Mouse (Mus musculus): Measurements from ENCODE around the gene Evi5l.
"Not testable (repeated sequence)": the region's sequence is repeated elsewhere in the genome, so short reads cannot be mapped to it uniquely, and the experiment has no call there.

Evi5l gene

GRCm38 (mm10) chr8:4239193-4239890, 73.0 kb downstream of the Evi5l start:
- no peak for DNase-seq (ENCODE audit: low read depth)

GRCm38 (mm10) chr8:4245061-4245460, 78.7 kb downstream of the Evi5l start:
- DNase-seq (ENCODE audit: low read depth): no peak

- no peak for DNase-seq (ENCODE audit: low read depth)
Observed at GRCm38 (mm10) chr8:4245737-4246136, 79.4 kb downstream of the Evi5l start.

- DNase-seq (ENCODE audit: low read depth): no peak
Observed at GRCm38 (mm10) chr8:4247241-4247640, 80.9 kb downstream of the Evi5l start.

- DNase-seq (ENCODE audit: low read depth): no peak
Observed at GRCm38 (mm10) chr8:4247951-4248540, 81.7 kb downstream of the Evi5l start, which contains the start of gene Tgfbr3l. Tgfbr3l (plus strand) TSS chr8:4248214.

- no peak for DNase-seq (ENCODE audit: low read depth)
Observed at GRCm38 (mm10) chr8:4249213-4249612, 82.8 kb downstream of the Evi5l start.

- DNase-seq (ENCODE audit: low read depth): peak; percentile 71
Observed at GRCm38 (mm10) chr8:4250306-4250970, 84.1 kb downstream of the Evi5l start.

GRCm38 (mm10) chr8:4252116-4252760, 85.9 kb downstream of the Evi5l start:
- no peak for DNase-seq (ENCODE audit: low read depth)

GRCm38 (mm10) chr8:4252934-4253841, 86.8 kb downstream of the Evi5l start, which contains the start of gene Snapc2:
Snapc2 (plus strand) TSS chr8:4253080.
- peak; percentile 94 for DNase-seq (ENCODE audit: low read depth)

GRCm38 (mm10) chr8:4254001-4254400, 87.6 kb downstream of the Evi5l start:
- no peak for DNase-seq (ENCODE audit: low read depth)

GRCm38 (mm10) chr8:4255471-4255870, 89.1 kb downstream of the Evi5l start:
- not testable (repeated sequence) for DNase-seq (ENCODE audit: low read depth)

- DNase-seq (ENCODE audit: low read depth): no peak
Observed at GRCm38 (mm10) chr8:4256911-4257310, 90.5 kb downstream of the Evi5l start.

- DNase-seq (ENCODE audit: low read depth): no peak
Observed at GRCm38 (mm10) chr8:4257350-4257749, 91.0 kb downstream of the Evi5l start.

GRCm38 (mm10) chr8:4258233-4258632, 91.9 kb downstream of the Evi5l start:
- DNase-seq (ENCODE audit: low read depth): peak; percentile 62

GRCm38 (mm10) chr8:4258678-4259077, 92.3 kb downstream of the Evi5l start:
- no peak for DNase-seq (ENCODE audit: low read depth)

- peak; percentile 88 for DNase-seq (ENCODE audit: low read depth)
Observed at GRCm38 (mm10) chr8:4259125-4259804, 92.9 kb downstream of the Evi5l start, which contains the start of gene Ctxn1. Ctxn1 (minus strand) TSS chr8:4259274.

GRCm38 (mm10) chr8:4259805-4260170, 93.4 kb downstream of the Evi5l start:
- DNase-seq (ENCODE audit: low read depth): no peak

Data from c-Kit-positive CD71-positive TER-119-negative erythroid progenitor cells, embryonic 14.5 days (primary cell).